Mouse (Mus musculus): ENCODE results near the gene Pcyt1a. TPM values are rescaled to one million over a fixed set of nuclear protein-coding genes. Genes with fewer than 3 reads are reported as not detected.
A peak's percentile ranks its signal among the peaks of the same experiment; 100 is the strongest.
"Not testable (repeated sequence)": the region's sequence is repeated elsewhere in the genome, so short reads cannot be mapped to it uniquely, and the experiment has no call there.

Pcyt1a gene
- polyA plus RNA-seq, 1 experiment from 2014 or later = 51.1 TPM

- ATAC-seq (replicated peaks; ENCODE audit: low FRiP score, low TSS enrichment, low read depth) (no peak), DNase-seq (ENCODE audit: low spot score) (no peak)
- Histone ChIP-seq H3K27ac (ENCODE audit: low read depth) (no peak overlapping the region), H3K36me3 (ENCODE audit: control insufficient read depth, insufficient read depth, low read length) (no peaks in the 10 kb centered on the region), H3K27me3 (replicated peaks; ENCODE audit: control insufficient read depth, insufficient read depth, low read length) (no peaks in the 10 kb centered on the region), H3K9me3 (ENCODE audit: control insufficient read depth, low read length) (no peaks in the 10 kb centered on the region), H3K4me3 (ENCODE audit: low read depth, low read length) (no peak overlapping the region), H3K9ac (ENCODE audit: low read length) (no peak overlapping the region), H3K4me2 (ENCODE audit: low read length) (no peak overlapping the region), H3K4me1 (replicated peaks; ENCODE audit: control insufficient read depth, insufficient read depth, low read length) (no peaks in the 10 kb centered on the region; the same call in 1 of the 2 replicates)
- 82% methylated on average over 3 of the region's 3 CpGs for WGBS
Measured at GRCm38 (mm10) chr16:32488939-32489338, 58.2 kb downstream of the Pcyt1a start.

GRCm38 (mm10) chr16:32494371-32494770, 63.6 kb downstream of the Pcyt1a start:
- H3K4me3 ChIP-seq (ENCODE audit: low read depth, low read length); H3K4me2 ChIP-seq (ENCODE audit: low read length); H3K9me3 ChIP-seq (ENCODE audit: control insufficient read depth, low read length); DNase-seq (ENCODE audit: low spot score); H3K9ac ChIP-seq (ENCODE audit: low read length); H3K4me1 ChIP-seq (replicated peaks; ENCODE audit: control insufficient read depth, insufficient read depth, low read length); ATAC-seq (replicated peaks; ENCODE audit: low FRiP score, low TSS enrichment, low read depth); H3K27ac ChIP-seq (ENCODE audit: low read depth); H3K36me3 ChIP-seq (ENCODE audit: control insufficient read depth, insufficient read depth, low read length); H3K27me3 ChIP-seq (replicated peaks; ENCODE audit: control insufficient read depth, insufficient read depth, low read length): not testable (repeated sequence)
- WGBS = 53% methylated on average over 6 of the region's 6 CpGs

- no peaks in the 10 kb centered on the region for H3K4me1 ChIP-seq (replicated peaks; ENCODE audit: control insufficient read depth, insufficient read depth, low read length)
- no peak within 1 kb of the TSS for H3K4me2 ChIP-seq (ENCODE audit: low read length)
- H3K27ac ChIP-seq (ENCODE audit: low read depth) = no peak within 1 kb of the TSS
- no peaks in the 10 kb centered on the region for H3K9me3 ChIP-seq (ENCODE audit: control insufficient read depth, low read length)
- DNase-seq (ENCODE audit: low spot score) = no peak
- no peaks in the 10 kb centered on the region for H3K27me3 ChIP-seq (replicated peaks; ENCODE audit: control insufficient read depth, insufficient read depth, low read length)
- no peaks in the 10 kb centered on the region for H3K36me3 ChIP-seq (ENCODE audit: control insufficient read depth, insufficient read depth, low read length)
- no peak within 1 kb of the TSS for H3K4me3 ChIP-seq (ENCODE audit: low read depth, low read length)
- no peak for ATAC-seq (replicated peaks; ENCODE audit: low FRiP score, low TSS enrichment, low read depth)
- no peak within 1 kb of the TSS for H3K9ac ChIP-seq (ENCODE audit: low read length)
- 57% methylated on average over 3 of the region's 3 CpGs for WGBS
Measured at GRCm38 (mm10) chr16:32495965-32496364, 65.2 kb downstream of the Pcyt1a start, which contains the start of gene Zdhhc19. Gene Zdhhc19, plus strand, starts transcription at chr16:32496265.

- WGBS = 68% methylated on average over 13 of the region's 13 CpGs
- Histone ChIP-seq H3K36me3 (ENCODE audit: control insufficient read depth, insufficient read depth, low read length) (no peaks in the 10 kb centered on the region), H3K4me3 (ENCODE audit: low read depth, low read length) (no peak overlapping the region), H3K4me2 (ENCODE audit: low read length) (peak overlapping the region; percentile 65; the same call in 1 of the 2 replicates), H3K27ac (ENCODE audit: low read depth) (no peak overlapping the region), H3K9ac (ENCODE audit: low read length) (no peak overlapping the region), H3K27me3 (replicated peaks; ENCODE audit: control insufficient read depth, insufficient read depth, low read length) (no peaks in the 10 kb centered on the region), H3K4me1 (replicated peaks; ENCODE audit: control insufficient read depth, insufficient read depth, low read length) (no peaks in the 10 kb centered on the region), H3K9me3 (ENCODE audit: control insufficient read depth, low read length) (no peaks in the 10 kb centered on the region)
- no peak for DNase-seq (ENCODE audit: low spot score)
- no peak for ATAC-seq (replicated peaks; ENCODE audit: low FRiP score, low TSS enrichment, low read depth)
Measured at GRCm38 (mm10) chr16:32498996-32499395, 68.3 kb downstream of the Pcyt1a start.

- Histone ChIP-seq H3K4me1 (replicated peaks; ENCODE audit: control insufficient read depth, insufficient read depth, low read length) (no peaks in the 10 kb centered on the region), H3K9me3 (ENCODE audit: control insufficient read depth, low read length) (no peaks in the 10 kb centered on the region), H3K4me3 (ENCODE audit: low read depth, low read length) (peak overlapping the region; percentile 33), H3K27ac (ENCODE audit: low read depth) (no peak overlapping the region), H3K27me3 (replicated peaks; ENCODE audit: control insufficient read depth, insufficient read depth, low read length) (no peaks in the 10 kb centered on the region), H3K4me2 (ENCODE audit: low read length) (peak overlapping the region; percentile 65), H3K36me3 (ENCODE audit: control insufficient read depth, insufficient read depth, low read length) (no peaks in the 10 kb centered on the region), H3K9ac (ENCODE audit: low read length) (peak overlapping the region; percentile 43)
- DNase-seq (ENCODE audit: low spot score) (peak; percentile 97), ATAC-seq (replicated peaks; ENCODE audit: low FRiP score, low TSS enrichment, low read depth) (peak; percentile 87)
- WGBS = 8% methylated on average over 22 of the region's 22 CpGs
Measured at GRCm38 (mm10) chr16:32499430-32500037, 68.8 kb downstream of the Pcyt1a start.

- no peaks in the 10 kb centered on the region for H3K4me1 ChIP-seq (replicated peaks; ENCODE audit: control insufficient read depth, insufficient read depth, low read length)
- DNase-seq (ENCODE audit: low spot score) (no peak), ATAC-seq (replicated peaks; ENCODE audit: low FRiP score, low TSS enrichment, low read depth) (no peak)
- no peaks in the 10 kb centered on the region for H3K36me3 ChIP-seq (ENCODE audit: control insufficient read depth, insufficient read depth, low read length)
- H3K4me2 ChIP-seq (ENCODE audit: low read length) = no peak overlapping the region
- no peak overlapping the region for H3K9ac ChIP-seq (ENCODE audit: low read length)
- no peaks in the 10 kb centered on the region for H3K9me3 ChIP-seq (ENCODE audit: control insufficient read depth, low read length)
- no peak overlapping the region for H3K27ac ChIP-seq (ENCODE audit: low read depth)
- H3K27me3 ChIP-seq (replicated peaks; ENCODE audit: control insufficient read depth, insufficient read depth, low read length) = no peaks in the 10 kb centered on the region
- no peak overlapping the region for H3K4me3 ChIP-seq (ENCODE audit: low read depth, low read length)
- 72% methylated on average over 7 of the region's 7 CpGs for WGBS
Measured at GRCm38 (mm10) chr16:32501459-32501858, 70.7 kb downstream of the Pcyt1a start.

- 89% methylated on average over 12 of the region's 12 CpGs for WGBS
- no peak for ATAC-seq (replicated peaks; ENCODE audit: low FRiP score, low TSS enrichment, low read depth)
- H3K27me3 ChIP-seq (replicated peaks; ENCODE audit: control insufficient read depth, insufficient read depth, low read length) = no peaks in the 10 kb centered on the region
Measured at GRCm38 (mm10) chr16:32502621-32503335, 72.1 kb downstream of the Pcyt1a start.

GRCm38 (mm10) chr16:32503633-32504032, 72.9 kb downstream of the Pcyt1a start:
- Histone ChIP-seq H3K9me3 (ENCODE audit: control insufficient read depth, low read length) (no peaks in the 10 kb centered on the region), H3K4me3 (ENCODE audit: low read depth, low read length) (no peak overlapping the region), H3K9ac (ENCODE audit: low read length) (no peak overlapping the region), H3K4me1 (replicated peaks; ENCODE audit: control insufficient read depth, insufficient read depth, low read length) (no peaks in the 10 kb centered on the region), H3K27me3 (replicated peaks; ENCODE audit: control insufficient read depth, insufficient read depth, low read length) (no peaks in the 10 kb centered on the region), H3K4me2 (ENCODE audit: low read length) (no peak overlapping the region), H3K36me3 (ENCODE audit: control insufficient read depth, insufficient read depth, low read length) (no peaks in the 10 kb centered on the region), H3K27ac (ENCODE audit: low read depth) (0 out of 2 replicates have a peak overlapping the region, but pooled peaks have one; percentile 35)
- 0 out of 2 replicates have a peak, but pooled peaks have one; percentile 30 for ATAC-seq (replicated peaks; ENCODE audit: low FRiP score, low TSS enrichment, low read depth)
- DNase-seq (ENCODE audit: low spot score) = no peak
- whole genome bisulfite sequencing = 65% methylated on average over 6 of the region's 6 CpGs

More at GRCm38 (mm10) chr16:32502621-32503335, 72.1 kb downstream of the Pcyt1a start:
- H3K4me2 ChIP-seq (ENCODE audit: low read length) = no peak overlapping the region
- H3K36me3 ChIP-seq (ENCODE audit: control insufficient read depth, insufficient read depth, low read length) = no peaks in the 10 kb centered on the region
- H3K9me3 ChIP-seq (ENCODE audit: control insufficient read depth, low read length) = no peaks in the 10 kb centered on the region
- H3K27ac ChIP-seq (ENCODE audit: low read depth) = no peak overlapping the region
- H3K9ac ChIP-seq (ENCODE audit: low read length) = no peak overlapping the region
- no peak overlapping the region for H3K4me3 ChIP-seq (ENCODE audit: low read depth, low read length)
- H3K4me1 ChIP-seq (replicated peaks; ENCODE audit: control insufficient read depth, insufficient read depth, low read length) = no peaks in the 10 kb centered on the region
- no peak for DNase-seq (ENCODE audit: low spot score)

Measured in intestine, embryonic 14.5 days (tissue).